Mouse (Mus musculus): ENCODE measurements around the gene Cnpy2. TPM values are rescaled to one million over a fixed set of nuclear protein-coding genes. Genes with fewer than 3 reads are reported as not detected.
A peak's percentile ranks its signal among the peaks of the same experiment; 100 is the strongest.

Cnpy2 gene
- total and polyA plus RNA-seq, 2 experiments, result 72.0 to 107 TPM

DNA sequence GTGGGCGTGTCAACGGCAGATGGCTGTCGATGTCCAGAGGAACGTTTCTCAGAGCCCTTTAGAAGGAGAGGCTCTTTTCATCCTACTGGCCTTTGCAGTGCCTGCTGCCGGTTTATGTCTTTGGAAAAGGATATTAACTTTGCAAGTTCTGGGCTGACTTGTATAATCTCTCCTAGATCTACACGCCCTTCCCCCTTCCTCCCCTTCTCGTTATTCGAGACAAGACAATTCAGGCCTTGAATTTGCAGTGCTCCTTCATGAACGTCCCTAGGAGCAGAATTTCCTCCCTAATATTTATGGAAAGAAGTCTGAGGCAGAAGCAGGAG, 46.9 kb downstream of the Cnpy2 start:
- TF ChIP-seq POLR2A (IDR thresholded peaks at IDR 0.05; ENCODE audit: extremely low read depth, insufficient read depth, low read length) (no peak), CTCF (IDR thresholded peaks at IDR 0.05; ENCODE audit: low read depth, low read length) (no peak)
- WGBS, result 4% methylated on average over 9 of the region's 9 CpGs
- H3K4me3 ChIP-seq (ENCODE audit: insufficient read depth, low read depth, low read length), result peak overlapping the region; percentile 86
- H3K36me3 ChIP-seq (ENCODE audit: control insufficient read depth, insufficient read depth, low read length), result peaks cover 2% of the 10 kb centered on the region; the same call in 1 of the 2 replicates
- H3K27me3 ChIP-seq (ENCODE audit: control insufficient read depth, insufficient read depth, low read length), result no peaks in the 10 kb centered on the region
- peaks cover 13% of the 10 kb centered on the region for H3K4me1 ChIP-seq (ENCODE audit: control insufficient read depth, insufficient read depth, low read length)
- H3K79me2 ChIP-seq (ENCODE audit: control insufficient read depth, insufficient read depth, low read length), result peaks cover 5% of the 10 kb centered on the region; the same call in 1 of the 2 replicates
- H3K27ac ChIP-seq (replicated peaks; ENCODE audit: insufficient read depth, low read depth, low read length), result peak overlapping the region; percentile 84
- DNase-seq (ENCODE audit: extremely low read depth, low read depth, low spot score), result no peak
- peak overlapping the region; percentile 89 for H3K9ac ChIP-seq (ENCODE audit: low read depth, low read length)

DNA sequence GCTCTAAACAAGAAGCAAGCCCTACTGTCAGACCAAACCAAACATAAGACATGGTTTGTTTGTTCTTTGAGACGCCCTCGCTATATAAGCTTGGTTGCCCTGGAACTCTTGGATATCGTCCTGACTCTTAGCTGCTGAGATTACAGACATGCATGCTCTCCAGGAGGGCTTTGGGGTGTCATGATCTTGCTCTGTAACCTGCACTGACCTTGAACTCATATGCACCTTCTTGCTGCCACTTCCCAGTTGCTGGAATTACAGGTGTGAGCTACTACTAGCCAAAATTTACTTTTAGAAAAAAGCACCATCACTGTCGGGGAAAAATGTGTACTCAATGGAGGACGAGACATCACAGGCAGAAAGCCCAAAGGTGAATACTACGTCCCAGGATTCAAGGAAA, 47.3 kb downstream of the Cnpy2 start:
- DNase-seq (ENCODE audit: extremely low read depth, low read depth, low spot score), result no peak
- H3K4me1 ChIP-seq (ENCODE audit: control insufficient read depth, insufficient read depth, low read length), result peaks cover 13% of the 10 kb centered on the region
- no peaks in the 10 kb centered on the region for H3K36me3 ChIP-seq (ENCODE audit: control insufficient read depth, insufficient read depth, low read length)
- 45% methylated on average over 6 of the region's 6 CpGs for WGBS
- TF ChIP-seq CTCF (IDR thresholded peaks at IDR 0.05; ENCODE audit: low read depth, low read length) (no peak), POLR2A (IDR thresholded peaks at IDR 0.05; ENCODE audit: extremely low read depth, insufficient read depth, low read length) (no peak)
- peaks cover 5% of the 10 kb centered on the region; the same call in 1 of the 2 replicates for H3K79me2 ChIP-seq (ENCODE audit: control insufficient read depth, insufficient read depth, low read length)
- no peaks in the 10 kb centered on the region for H3K27me3 ChIP-seq (ENCODE audit: control insufficient read depth, insufficient read depth, low read length)
- H3K4me3 ChIP-seq (ENCODE audit: insufficient read depth, low read depth, low read length), result no peak overlapping the region
- peak overlapping the region; percentile 89 for H3K9ac ChIP-seq (ENCODE audit: low read depth, low read length)
- peak overlapping the region; percentile 84 for H3K27ac ChIP-seq (replicated peaks; ENCODE audit: insufficient read depth, low read depth, low read length)

DNA sequence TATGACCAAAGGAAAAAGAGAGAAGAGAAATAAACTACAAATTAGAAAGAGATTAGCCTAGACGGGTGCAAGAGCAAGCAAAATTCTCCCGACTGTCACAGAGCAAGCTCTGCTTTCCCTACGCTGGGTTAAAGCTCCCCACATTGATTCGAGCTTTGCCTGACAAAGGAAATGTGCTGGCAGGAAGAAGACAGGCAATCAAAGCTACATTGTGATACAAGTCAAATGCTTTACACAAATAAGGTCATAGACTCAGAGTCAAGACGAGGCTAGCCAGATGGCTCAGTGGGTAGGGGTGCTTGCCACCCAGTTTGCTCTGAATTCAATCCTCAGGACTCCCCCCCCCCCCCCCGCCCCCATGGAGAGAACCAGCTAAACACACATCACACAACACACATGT, 47.8 kb downstream of the Cnpy2 start:
- Histone ChIP-seq H3K4me3 (ENCODE audit: insufficient read depth, low read depth, low read length) (no peak overlapping the region), H3K36me3 (ENCODE audit: control insufficient read depth, insufficient read depth, low read length) (no peaks in the 10 kb centered on the region), H3K4me1 (ENCODE audit: control insufficient read depth, insufficient read depth, low read length) (peaks cover 13% of the 10 kb centered on the region), H3K27me3 (ENCODE audit: control insufficient read depth, insufficient read depth, low read length) (no peaks in the 10 kb centered on the region), H3K79me2 (ENCODE audit: control insufficient read depth, insufficient read depth, low read length) (peaks cover 5% of the 10 kb centered on the region; the same call in 1 of the 2 replicates), H3K27ac (replicated peaks; ENCODE audit: insufficient read depth, low read depth, low read length) (no peak overlapping the region), H3K9ac (ENCODE audit: low read depth, low read length) (no peak overlapping the region)
- TF ChIP-seq POLR2A (IDR thresholded peaks at IDR 0.05; ENCODE audit: extremely low read depth, insufficient read depth, low read length) (no peak), CTCF (IDR thresholded peaks at IDR 0.05; ENCODE audit: low read depth, low read length) (no peak)
- WGBS, result 77% methylated on average over 6 of the region's 6 CpGs
- no peak for DNase-seq (ENCODE audit: extremely low read depth, low read depth, low spot score)

DNA sequence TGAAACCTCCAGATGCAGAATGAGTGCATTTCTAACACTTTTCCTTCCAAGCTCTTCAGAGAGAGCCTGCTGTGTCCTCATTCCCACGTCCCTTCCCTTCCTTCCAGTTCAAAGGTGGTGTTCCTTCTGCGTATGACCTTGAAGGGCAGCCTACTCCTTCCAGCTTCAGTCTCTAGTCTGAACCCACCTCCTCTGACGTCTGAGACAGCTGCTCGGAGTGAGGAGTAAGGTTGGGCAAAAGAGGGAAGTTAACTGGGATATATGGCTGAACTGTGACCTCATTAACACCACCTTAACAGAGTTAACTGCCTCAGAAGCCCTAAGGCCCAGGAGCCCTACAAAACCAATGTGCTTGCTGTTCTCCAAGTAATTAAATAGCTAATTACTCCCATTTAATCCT, 48.3 kb downstream of the Cnpy2 start:
- no peak for DNase-seq (ENCODE audit: extremely low read depth, low read depth, low spot score)
- WGBS, result 69% methylated on average over 4 of the region's 4 CpGs

DNA sequence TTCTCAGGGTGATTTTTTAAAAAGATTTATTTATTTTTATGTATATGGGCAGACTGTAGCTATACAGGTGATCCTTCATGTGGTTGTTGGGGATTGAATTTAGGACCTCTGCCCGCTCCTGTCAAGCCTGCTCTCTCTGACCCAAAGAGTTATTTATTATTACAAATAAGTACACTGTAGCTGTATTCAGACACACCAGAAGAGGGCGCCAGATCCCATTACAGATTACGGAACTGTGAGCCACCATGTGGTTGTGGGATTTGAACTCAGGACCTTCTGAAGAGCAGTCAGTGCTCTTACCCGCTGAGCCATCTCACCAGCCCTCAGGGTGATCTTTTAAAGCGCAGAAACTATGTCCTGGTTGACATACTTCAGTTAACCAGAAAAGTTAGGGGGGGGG, 49.9 kb downstream of the Cnpy2 start:
- TF ChIP-seq CTCF (IDR thresholded peaks at IDR 0.05; ENCODE audit: low read depth, low read length) (no peak), POLR2A (IDR thresholded peaks at IDR 0.05; ENCODE audit: extremely low read depth, insufficient read depth, low read length) (no peak)
- H3K27ac ChIP-seq (replicated peaks; ENCODE audit: insufficient read depth, low read depth, low read length), result no peak overlapping the region
- 80% methylated on average over 5 of the region's 5 CpGs for WGBS

More for the DNA sequence above, 48.3 kb downstream of the Cnpy2 start:
- peaks cover 13% of the 10 kb centered on the region for H3K4me1 ChIP-seq (ENCODE audit: control insufficient read depth, insufficient read depth, low read length)
- no peaks in the 10 kb centered on the region for H3K36me3 ChIP-seq (ENCODE audit: control insufficient read depth, insufficient read depth, low read length)
- H3K9ac ChIP-seq (ENCODE audit: low read depth, low read length), result no peak overlapping the region
- no peaks in the 10 kb centered on the region for H3K27me3 ChIP-seq (ENCODE audit: control insufficient read depth, insufficient read depth, low read length)
- H3K79me2 ChIP-seq (ENCODE audit: control insufficient read depth, insufficient read depth, low read length), result peaks cover 3% of the 10 kb centered on the region; the same call in 1 of the 2 replicates
- TF ChIP-seq POLR2A (IDR thresholded peaks at IDR 0.05; ENCODE audit: extremely low read depth, insufficient read depth, low read length) (no peak), CTCF (IDR thresholded peaks at IDR 0.05; ENCODE audit: low read depth, low read length) (no peak)
- no peak overlapping the region for H3K27ac ChIP-seq (replicated peaks; ENCODE audit: insufficient read depth, low read depth, low read length)
- no peak overlapping the region for H3K4me3 ChIP-seq (ENCODE audit: insufficient read depth, low read depth, low read length)

DNA sequence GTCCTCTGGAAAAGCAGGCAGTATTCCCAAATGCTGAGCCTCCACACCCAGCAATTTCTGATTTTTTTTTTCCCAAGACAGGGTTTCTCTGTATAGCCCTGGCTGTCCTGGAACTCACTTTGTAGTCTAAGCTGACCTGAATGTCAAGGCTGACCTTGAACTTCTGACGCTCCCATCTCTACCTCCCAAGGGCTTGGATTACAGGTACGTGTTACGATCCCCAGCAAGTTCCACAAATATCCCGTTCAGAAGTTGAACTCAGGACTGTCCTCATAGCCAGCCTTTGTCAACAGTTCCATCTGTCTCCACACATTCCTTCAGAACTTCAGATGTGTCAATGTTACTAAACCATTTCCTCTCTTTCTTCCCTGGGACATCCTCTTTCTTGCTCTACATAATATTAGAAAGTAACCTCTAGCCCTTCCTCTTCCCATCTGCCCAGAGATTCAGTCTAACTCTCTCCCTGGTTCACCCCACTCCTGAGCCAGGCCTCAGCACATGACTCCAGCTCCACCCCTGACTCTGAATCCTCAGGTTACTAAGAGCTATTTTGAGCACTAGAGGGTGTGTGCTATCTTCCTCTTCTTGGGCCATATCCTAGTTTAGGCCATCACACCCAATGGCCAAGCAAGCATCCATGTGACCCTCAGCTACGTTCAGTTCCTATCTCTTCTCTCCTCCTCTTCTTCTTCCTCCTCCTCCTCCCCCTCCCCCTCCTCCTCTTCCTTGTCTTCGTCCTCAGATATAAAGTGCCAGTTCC, 50.9 kb downstream of the Cnpy2 start:
- Histone ChIP-seq H3K79me2 (ENCODE audit: control insufficient read depth, insufficient read depth, low read length) (peaks cover 11% of the 10 kb centered on the region; the same call in 1 of the 2 replicates), H3K9ac (ENCODE audit: low read depth, low read length) (no peak overlapping the region), H3K4me3 (ENCODE audit: insufficient read depth, low read depth, low read length) (no peak overlapping the region), H3K36me3 (ENCODE audit: control insufficient read depth, insufficient read depth, low read length) (no peaks in the 10 kb centered on the region), H3K27ac (replicated peaks; ENCODE audit: insufficient read depth, low read depth, low read length) (no peak overlapping the region; the same call in 1 of the 2 replicates), H3K4me1 (ENCODE audit: control insufficient read depth, insufficient read depth, low read length) (peaks cover 12% of the 10 kb centered on the region), H3K27me3 (ENCODE audit: control insufficient read depth, insufficient read depth, low read length) (no peaks in the 10 kb centered on the region)
- 41% methylated on average over 6 of the region's 6 CpGs for WGBS
- DNase-seq (ENCODE audit: extremely low read depth, low read depth, low spot score), result peak; percentile 57
- no peak for TF ChIP-seq CTCF (IDR thresholded peaks at IDR 0.05; ENCODE audit: low read depth, low read length)

More for the DNA sequence above, 49.9 kb downstream of the Cnpy2 start:
- peaks cover 12% of the 10 kb centered on the region for H3K4me1 ChIP-seq (ENCODE audit: control insufficient read depth, insufficient read depth, low read length)
- no peak overlapping the region for H3K9ac ChIP-seq (ENCODE audit: low read depth, low read length)
- H3K4me3 ChIP-seq (ENCODE audit: insufficient read depth, low read depth, low read length), result no peak overlapping the region
- peaks cover 5% of the 10 kb centered on the region; the same call in 1 of the 2 replicates for H3K79me2 ChIP-seq (ENCODE audit: control insufficient read depth, insufficient read depth, low read length)
- H3K27me3 ChIP-seq (ENCODE audit: control insufficient read depth, insufficient read depth, low read length), result no peaks in the 10 kb centered on the region
- no peaks in the 10 kb centered on the region for H3K36me3 ChIP-seq (ENCODE audit: control insufficient read depth, insufficient read depth, low read length)
- DNase-seq (ENCODE audit: extremely low read depth, low read depth, low spot score), result no peak
